ENCODE assay signal across 24 mouse cellular contexts in the genomic region with DNA sequence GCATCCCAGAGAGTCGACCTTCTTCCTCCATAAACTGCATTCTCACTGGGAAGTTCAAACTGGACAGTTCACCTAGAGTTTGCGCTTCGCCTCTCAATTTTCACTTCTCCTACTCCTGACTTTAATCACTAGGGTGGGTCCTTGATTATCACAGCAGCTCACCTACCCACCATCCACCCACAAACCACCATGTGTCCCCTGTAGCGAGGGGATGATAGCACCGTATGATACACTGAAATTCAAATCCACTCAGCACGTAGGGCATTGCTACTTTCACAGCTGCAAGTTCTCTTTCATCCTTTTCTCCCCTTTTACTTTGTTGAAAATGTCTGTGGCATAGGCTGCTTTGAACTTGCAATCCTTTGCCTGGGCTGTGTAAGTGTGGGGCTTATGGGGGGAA.
DNase-seq lines count a peak whose midpoint lies in the region; ATAC-seq and TF ChIP-seq lines count a peak whose summit lies in the region.
"Had no signal": no experiment of that assay in that cellular context is flagged by ENCODE, and none has a peak within 500 bp of the region (broad histone marks: within the 10 kb centered on the region; RNA-seq: fewer than 3 reads in every experiment).

No protein-coding gene starts in this region.

- no peak for TF ChIP-seq POLR2A in MEL (IDR thresholded peaks at IDR 0.05; ENCODE audit: control insufficient read depth in 1 of 2, insufficient read depth in 1 of 2, low read depth in 1 of 2, low read length in 2 of 2, poor library complexity in 1 of 2)

- no peaks in the 10 kb centered on the region for H3K36me3 ChIP-seq in liver, embryonic 11.5 days (ENCODE audit: control insufficient read depth, insufficient read depth, low read length)
- no peaks in the 10 kb centered on the region for H3K36me3 ChIP-seq in liver, embryonic 12.5 days
- peaks cover 0 to 2% of the 10 kb centered on the region in 2 experiments; a peak in 1 of 4 replicates for H3K36me3 ChIP-seq in MEL (ENCODE audit: control insufficient read depth in 1 of 2, insufficient read depth in 2 of 2, low read length in 2 of 2)
- no peaks in the 10 kb centered on the region for H3K36me3 ChIP-seq in kidney, embryonic 16.5 days (ENCODE audit: insufficient read depth, low read length)
- H3K36me3 ChIP-seq: embryonic facial prominence, embryonic 13.5 days; embryonic facial prominence, embryonic 15.5 days; forebrain, embryonic 10.5 days; forebrain, embryonic 12.5 days had no signal

- no peak overlapping the region for H3K4me3 ChIP-seq in liver, embryonic 11.5 days (ENCODE audit: low read depth, low read length)
- H3K4me3 ChIP-seq in liver, embryonic 12.5 days: no peak overlapping the region
- no peak overlapping the region for H3K4me3 ChIP-seq in MEL (ENCODE audit: control insufficient read depth in 1 of 2, insufficient read depth in 1 of 2, low read depth in 2 of 2, low read length in 2 of 2)
- H3K4me3 ChIP-seq in kidney, embryonic 16.5 days (ENCODE audit: low read length): no peak overlapping the region
- H3K4me3 ChIP-seq: embryonic facial prominence, embryonic 13.5 days; embryonic facial prominence, embryonic 15.5 days; erythroblast, embryonic 14.5 days; forebrain, embryonic 10.5 days; forebrain, embryonic 12.5 days had no signal

- peak; percentile 17 to 38; a peak in 2 of 4 replicates for TF ChIP-seq EP300 in MEL (IDR thresholded peaks at IDR 0.05; ENCODE audit: low read depth in 1 of 2, low read length in 2 of 2)

- no peak overlapping the region for H3K4me2 ChIP-seq in liver, embryonic 11.5 days
- H3K4me2 ChIP-seq in liver, embryonic 12.5 days: no peak overlapping the region
- H3K4me2 ChIP-seq in kidney, embryonic 16.5 days (replicated peaks; ENCODE audit: low read depth, low read length): no peak overlapping the region
- H3K4me2 ChIP-seq: embryonic facial prominence, embryonic 13.5 days; embryonic facial prominence, embryonic 15.5 days; forebrain, embryonic 12.5 days had no signal

- ATAC-seq in liver, embryonic 11.5 days (replicated peaks; ENCODE audit: low FRiP score): peak; percentile 51; the same call in 1 of the 2 replicates
- no peak for ATAC-seq in liver, embryonic 12.5 days
- 0 out of 2 replicates have a peak, but pooled peaks have one; percentile 5 for ATAC-seq in common myeloid progenitor, adult 5-6 weeks (replicated peaks; ENCODE audit: low read depth, poor library complexity, severe bottlenecking)
- peak; percentile 65 for ATAC-seq in megakaryocyte-erythroid progenitor cell, adult 5-6 weeks (replicated peaks; ENCODE audit: low FRiP score, low TSS enrichment, poor library complexity, severe bottlenecking)
- ATAC-seq in kidney, embryonic 16.5 days (ENCODE audit: low FRiP score, low TSS enrichment): no peak
- ATAC-seq: activated CD4-positive, CD25-positive, alpha-beta regulatory T cell, adult 4 months; forebrain, embryonic 14.5 days; forebrain, embryonic 16.5 days; Patski had no signal

- H3K27me3 ChIP-seq in liver, embryonic 11.5 days (replicated peaks; ENCODE audit: control insufficient read depth, insufficient read depth, low read length): no peaks in the 10 kb centered on the region
- no peaks in the 10 kb centered on the region for H3K27me3 ChIP-seq in liver, embryonic 12.5 days (replicated peaks)
- no peaks in the 10 kb centered on the region for H3K27me3 ChIP-seq in MEL (ENCODE audit: control insufficient read depth in 1 of 2, insufficient read depth in 2 of 2, low read length in 2 of 2)
- H3K27me3 ChIP-seq in kidney, embryonic 16.5 days (ENCODE audit: insufficient read depth, low read length): no peaks in the 10 kb centered on the region
- H3K27me3 ChIP-seq: embryonic facial prominence, embryonic 13.5 days; embryonic facial prominence, embryonic 15.5 days; forebrain, embryonic 12.5 days; Patski had no signal

- H3K79me2 ChIP-seq in MEL (ENCODE audit: control insufficient read depth, insufficient read depth, low read length, poor library complexity): no peaks in the 10 kb centered on the region

- TF ChIP-seq RAD21 in MEL (IDR thresholded peaks at IDR 0.05; ENCODE audit: low read depth, low read length): no peak

- TF ChIP-seq CTCF in MEL (IDR thresholded peaks at IDR 0.05 in 2 of 3, conservative IDR thresholded peaks at IDR 0.05 in 1 of 3; ENCODE audit: control insufficient read depth in 1 of 3, insufficient read depth in 1 of 3, low read depth in 2 of 3, low read length in 3 of 3, poor library complexity in 1 of 3, severe bottlenecking in 1 of 3): no peak

- H3K9me3 ChIP-seq in liver, embryonic 11.5 days (ENCODE audit: control insufficient read depth, low read length): no peaks in the 10 kb centered on the region
- no peaks in the 10 kb centered on the region for H3K9me3 ChIP-seq in liver, embryonic 12.5 days (replicated peaks)
- H3K9me3 ChIP-seq in MEL (replicated peaks; ENCODE audit: insufficient read depth, low read length): no peaks in the 10 kb centered on the region
- no peaks in the 10 kb centered on the region for H3K9me3 ChIP-seq in kidney, embryonic 16.5 days (ENCODE audit: low read length)
- H3K9me3 ChIP-seq: embryonic facial prominence, embryonic 13.5 days; embryonic facial prominence, embryonic 15.5 days; forebrain, embryonic 10.5 days; forebrain, embryonic 12.5 days had no signal

- H3K4me1 ChIP-seq in liver, embryonic 11.5 days (replicated peaks; ENCODE audit: control insufficient read depth, insufficient read depth, low read length): no peaks in the 10 kb centered on the region
- H3K4me1 ChIP-seq in liver, embryonic 12.5 days: no peaks in the 10 kb centered on the region
- H3K4me1 ChIP-seq in MEL (ENCODE audit: control insufficient read depth in 1 of 2, insufficient read depth in 2 of 2, low read length in 2 of 2): no peaks in the 10 kb centered on the region; a peak in 2 of 4 replicates
- H3K4me1 ChIP-seq in kidney, embryonic 16.5 days (ENCODE audit: insufficient read depth, low read length): no peaks in the 10 kb centered on the region

- H3K9ac ChIP-seq in liver, embryonic 11.5 days (ENCODE audit: low read depth, low read length): no peak overlapping the region
- H3K9ac ChIP-seq in liver, embryonic 12.5 days: no peak overlapping the region
- no peak overlapping the region for H3K9ac ChIP-seq in MEL (ENCODE audit: control insufficient read depth, low read depth, low read length, poor library complexity, severe bottlenecking)
- H3K9ac ChIP-seq in kidney, embryonic 16.5 days (replicated peaks; ENCODE audit: low read length): no peak overlapping the region
- H3K9ac ChIP-seq: embryonic facial prominence, embryonic 13.5 days; embryonic facial prominence, embryonic 15.5 days; forebrain, embryonic 12.5 days had no signal

- no peak overlapping the region for H3K27ac ChIP-seq in liver, embryonic 11.5 days (ENCODE audit: low read depth, low read length)
- H3K27ac ChIP-seq in liver, embryonic 12.5 days: no peak overlapping the region
- no peak overlapping the region for H3K27ac ChIP-seq in MEL (ENCODE audit: control insufficient read depth, low read depth, low read length)
- no peak overlapping the region for H3K27ac ChIP-seq in kidney, embryonic 16.5 days (ENCODE audit: low read length)
- H3K27ac ChIP-seq: embryonic facial prominence, embryonic 13.5 days; embryonic facial prominence, embryonic 15.5 days; forebrain, embryonic 10.5 days; forebrain, embryonic 12.5 days had no signal

- no peak for DNase-seq in liver, embryonic 11.5 days (ENCODE audit: low spot score)
- peak; percentile 36 for DNase-seq in MEL (ENCODE audit: low read depth, low spot score)
- DNase-seq in embryo, embryonic 11 days: no peak
- DNase-seq: adrenal gland, postnatal 10 days; adrenal gland, postnatal 25 days; cerebellum, adult 11 months; cerebellum, adult 18-20 months; cerebellum, adult 8-10 months; cerebellum, adult 9-11 months; cerebellum, postnatal 14 days; cerebellum, postnatal 36 days had no signal

- WGBS in liver, embryonic 11.5 days: 80% methylated on average over 6 of the region's 6 CpGs
- 64% methylated on average over 6 of the region's 6 CpGs for WGBS in liver, embryonic 12.5 days (ENCODE audit: insufficient replicate concordance)
- WGBS in kidney, embryonic 16.5 days: 85% methylated on average over 6 of the region's 6 CpGs

TF ChIP-seq in MEL, 35 proteins besides CTCF, POLR2A, EP300 and RAD21:
- TF ChIP-seq ZKSCAN1 (IDR thresholded peaks at IDR 0.05; ENCODE audit: low read depth, low read length) (no peak), TCF12 (IDR thresholded peaks at IDR 0.05; ENCODE audit: low read depth, low read length) (0 out of 2 replicates have a peak, but pooled peaks have one; percentile 12)

Comparison
In these comparisons a context has a peak if more than half of its experiments do, and no peak if none do; other contexts are left out.
1. ATAC-seq: peak in liver, embryonic 11.5 days (single experiment), common myeloid progenitor, adult 5-6 weeks (single experiment) and megakaryocyte-erythroid progenitor cell, adult 5-6 weeks (single experiment); none in liver, embryonic 12.5 days (single experiment) and kidney, embryonic 16.5 days (single experiment).